Mouse (Mus musculus) heart, adult 2 months (tissue): Measurements from ENCODE around the gene Gm28051.

Experiments
- CTCF ChIP-seq: fragments of 200-600 bp; IDR thresholded peaks from 2 replicates; pipeline ENCODE4 v1.8.1; 2022; ENCODE audit warnings: antibody characterized with exemption, mild to moderate bottlenecking, moderate library complexity
- EP300 ChIP-seq: fragments of 200-500 bp; IDR thresholded peaks from 2 replicates; pipeline ENCODE4 v1.6.1; 2011; ENCODE audit warnings: low read depth, low read length, control low read depth; ENCODE audit not compliant: insufficient read depth
- POLR2A ChIP-seq: fragments of 200-500 bp; IDR thresholded peaks from 2 replicates; pipeline ENCODE4 v1.6.1; 2011; ENCODE audit warnings: mild to moderate bottlenecking, low read depth, low read length, control low read depth; ENCODE audit not compliant: insufficient read depth

DNA sequence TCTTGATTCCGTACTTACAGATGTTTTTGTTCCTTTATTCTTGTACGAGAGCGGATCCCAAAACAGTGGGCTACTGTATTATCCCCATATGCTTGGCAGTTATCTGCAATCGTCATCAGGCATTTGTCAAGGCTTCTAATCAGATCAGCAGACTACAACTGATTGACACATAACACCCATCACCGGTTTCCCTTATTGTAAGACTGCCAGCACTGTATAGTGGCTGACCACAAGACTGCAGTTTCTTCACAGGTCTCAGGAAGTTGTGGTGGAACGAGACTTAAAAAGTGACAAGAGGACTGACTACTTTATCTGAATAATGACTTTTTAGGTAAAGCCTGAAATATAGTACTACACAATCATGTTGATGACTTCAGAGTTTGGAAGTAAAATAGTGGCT lies 12.7 kb downstream of the Gm28051 start:
- no peak for TF ChIP-seq CTCF
- TF ChIP-seq POLR2A = no peak
- TF ChIP-seq EP300 = no peak
